Mouse (Mus musculus): ENCODE measurements around the gene Marveld2. TPM values are rescaled to one million over a fixed set of nuclear protein-coding genes. Genes with fewer than 3 reads are reported as not detected.

Marveld2 gene
- 0.07 TPM for polyA plus RNA-seq (2012; fragmentation: generic; extraction: Trizol)

DNA sequence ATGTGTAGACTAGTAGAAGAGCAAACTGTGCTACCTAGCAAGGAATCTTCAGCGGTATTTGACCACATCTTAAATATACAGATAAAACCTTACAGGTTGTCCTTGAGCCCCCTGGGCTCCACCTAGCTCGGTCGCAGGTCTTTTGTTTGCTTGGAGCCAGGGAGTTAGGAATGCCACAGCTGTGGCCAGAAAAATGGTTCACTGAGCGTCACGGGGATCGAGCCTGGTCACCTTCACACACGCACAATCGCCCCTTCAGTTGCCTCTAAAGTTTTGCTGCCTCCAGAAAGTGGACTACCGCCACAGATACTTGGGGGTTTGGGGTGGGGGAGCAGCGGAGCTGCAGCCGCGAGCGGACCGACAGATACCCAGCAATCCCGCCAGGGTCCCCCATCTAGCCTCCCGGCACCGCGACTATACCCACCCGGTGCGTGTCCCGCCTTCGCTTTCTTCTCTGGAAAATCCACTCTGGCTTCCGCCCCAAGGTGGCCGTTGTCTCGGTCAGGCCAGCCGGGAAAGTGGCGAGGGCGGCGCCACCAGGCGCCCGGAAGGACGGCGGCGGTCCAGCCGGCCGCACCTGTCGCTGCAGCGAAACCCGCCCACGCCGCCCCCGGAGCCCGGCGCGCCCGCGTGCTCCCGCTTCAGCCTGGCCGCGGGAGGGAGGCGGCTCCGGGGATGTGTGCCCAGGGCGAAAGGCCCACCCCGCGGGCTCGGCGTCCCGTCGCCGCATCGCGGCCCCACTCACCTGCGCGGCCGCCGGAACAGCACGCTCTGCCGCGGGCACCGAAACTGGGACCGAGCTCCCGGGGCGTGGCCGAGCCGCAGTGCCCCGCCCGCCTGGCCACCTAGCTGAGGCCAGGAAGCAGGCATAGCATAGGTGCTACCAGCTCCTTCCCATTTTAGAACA is at the start of gene Marveld2:
TSS of gene Marveld2 (minus strand) at position 791 of the 907 bp plus-strand sequence.
- TF ChIP-seq REST (IDR thresholded peaks at IDR 0.05; ENCODE audit: insufficient read depth, insufficient read length) (no peak), POLR2AphosphoS2 (IDR thresholded peaks at IDR 0.05; ENCODE audit: insufficient read length, low read depth) (no peak), MYOG (IDR thresholded peaks at IDR 0.05; ENCODE audit: control insufficient read depth in 1 of 3, insufficient read depth in 1 of 3, insufficient read length in 2 of 3, low read depth in 2 of 3) (no peak), MAX (IDR thresholded peaks at IDR 0.05; ENCODE audit: low read depth) (no peak), CEBPB (IDR thresholded peaks at IDR 0.05; ENCODE audit: insufficient read depth, poor library complexity, severe bottlenecking) (no peak), TCF3 (IDR thresholded peaks at IDR 0.05; ENCODE audit: insufficient read length, low read depth) (no peak), USF1 (IDR thresholded peaks at IDR 0.05; ENCODE audit: low read depth) (no peak), POLR2A (IDR thresholded peaks at IDR 0.05; ENCODE audit: insufficient read length, low read depth) (no peak), SRF (IDR thresholded peaks at IDR 0.05; ENCODE audit: control insufficient read depth, insufficient read length, low read depth) (no peak), MYOD1 (IDR thresholded peaks at IDR 0.05; ENCODE audit: control insufficient read depth in 1 of 3, insufficient read length in 2 of 3, low read depth in 2 of 3) (no peak), E2F4 (IDR thresholded peaks at IDR 0.05; ENCODE audit: insufficient read depth) (no peak), TCF12 (IDR thresholded peaks at IDR 0.05; ENCODE audit: insufficient read depth, poor library complexity, severe bottlenecking) (no peak)
- Histone ChIP-seq H3K4me3 (no peak within 1 kb of the TSS), H3K4me2 (ENCODE audit: low read depth) (no peak within 1 kb of the TSS), H3K79me2 (ENCODE audit: control insufficient read depth, insufficient read depth) (no peaks in the 10 kb centered on the region), H3K27me3 (ENCODE audit: control insufficient read depth, insufficient read depth, insufficient read length) (no peaks in the 10 kb centered on the region), H3K36me3 (ENCODE audit: control insufficient read depth, insufficient read depth) (peaks cover 25% of the 10 kb centered on the region), H3ac (ENCODE audit: control insufficient read depth, insufficient read length) (no peak within 1 kb of the TSS)

- Histone ChIP-seq H3K4me3 (no peak overlapping the region), H3K79me2 (ENCODE audit: control insufficient read depth, insufficient read depth) (peaks cover 39% of the 10 kb centered on the region), H3ac (ENCODE audit: control insufficient read depth, insufficient read length) (no peak overlapping the region), H3K4me2 (ENCODE audit: low read depth) (no peak overlapping the region), H3K27me3 (ENCODE audit: control insufficient read depth, insufficient read depth, insufficient read length) (no peaks in the 10 kb centered on the region), H3K36me3 (ENCODE audit: control insufficient read depth, insufficient read depth) (peaks cover 17% of the 10 kb centered on the region)
- TF ChIP-seq USF1 (IDR thresholded peaks at IDR 0.05; ENCODE audit: low read depth) (no peak), TCF12 (IDR thresholded peaks at IDR 0.05; ENCODE audit: insufficient read depth, poor library complexity, severe bottlenecking) (no peak), CEBPB (IDR thresholded peaks at IDR 0.05; ENCODE audit: insufficient read depth, poor library complexity, severe bottlenecking) (no peak), TCF3 (IDR thresholded peaks at IDR 0.05; ENCODE audit: insufficient read length, low read depth) (no peak), MYOD1 (IDR thresholded peaks at IDR 0.05; ENCODE audit: control insufficient read depth in 1 of 3, insufficient read length in 2 of 3, low read depth in 2 of 3) (no peak), E2F4 (IDR thresholded peaks at IDR 0.05; ENCODE audit: insufficient read depth) (no peak), POLR2A (IDR thresholded peaks at IDR 0.05; ENCODE audit: insufficient read length, low read depth) (no peak), MYOG (IDR thresholded peaks at IDR 0.05; ENCODE audit: control insufficient read depth in 1 of 3, insufficient read depth in 1 of 3, insufficient read length in 2 of 3, low read depth in 2 of 3) (no peak), SRF (IDR thresholded peaks at IDR 0.05; ENCODE audit: control insufficient read depth, insufficient read length, low read depth) (no peak), POLR2AphosphoS2 (IDR thresholded peaks at IDR 0.05; ENCODE audit: insufficient read length, low read depth) (no peak), MAX (IDR thresholded peaks at IDR 0.05; ENCODE audit: low read depth) (no peak), REST (IDR thresholded peaks at IDR 0.05; ENCODE audit: insufficient read depth, insufficient read length) (no peak)
Measured at GRCm38 (mm10) chr13:100659864-100660456, 43.2 kb upstream of the Marveld2 start.

DNA sequence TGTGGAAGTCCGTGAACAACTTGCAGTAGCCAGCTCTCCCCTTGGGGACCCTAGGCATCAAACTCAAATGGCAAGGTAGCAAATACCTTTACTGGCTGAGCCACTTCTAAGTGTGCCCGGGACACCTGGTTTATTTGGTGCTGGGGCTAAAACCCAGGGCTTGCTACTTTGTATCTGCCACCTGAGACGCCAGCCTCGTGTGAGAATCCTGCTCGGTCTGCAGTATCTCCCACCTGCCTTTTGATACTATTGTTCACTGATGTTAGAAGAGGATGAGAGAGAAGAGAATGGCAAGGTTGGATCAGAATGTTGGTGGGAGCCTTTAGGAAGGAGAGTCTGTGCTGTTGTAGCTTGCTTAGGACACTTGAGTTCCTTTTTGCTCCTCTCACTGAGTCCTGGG is 41.3 kb upstream of the Marveld2 start:
- Histone ChIP-seq H3K36me3 (ENCODE audit: control insufficient read depth, insufficient read depth) (peaks cover 12% of the 10 kb centered on the region), H3ac (ENCODE audit: control insufficient read depth, insufficient read length) (no peak overlapping the region), H3K4me3 (no peak overlapping the region), H3K27me3 (ENCODE audit: control insufficient read depth, insufficient read depth, insufficient read length) (no peaks in the 10 kb centered on the region), H3K79me2 (ENCODE audit: control insufficient read depth, insufficient read depth) (peaks cover 53% of the 10 kb centered on the region), H3K4me2 (ENCODE audit: low read depth) (no peak overlapping the region)
- TF ChIP-seq SRF (IDR thresholded peaks at IDR 0.05; ENCODE audit: control insufficient read depth, insufficient read length, low read depth) (no peak), E2F4 (IDR thresholded peaks at IDR 0.05; ENCODE audit: insufficient read depth) (no peak), TCF12 (IDR thresholded peaks at IDR 0.05; ENCODE audit: insufficient read depth, poor library complexity, severe bottlenecking) (no peak), USF1 (IDR thresholded peaks at IDR 0.05; ENCODE audit: low read depth) (no peak), REST (IDR thresholded peaks at IDR 0.05; ENCODE audit: insufficient read depth, insufficient read length) (no peak), TCF3 (IDR thresholded peaks at IDR 0.05; ENCODE audit: insufficient read length, low read depth) (no peak), CEBPB (IDR thresholded peaks at IDR 0.05; ENCODE audit: insufficient read depth, poor library complexity, severe bottlenecking) (no peak), MAX (IDR thresholded peaks at IDR 0.05; ENCODE audit: low read depth) (no peak), POLR2A (IDR thresholded peaks at IDR 0.05; ENCODE audit: insufficient read length, low read depth) (no peak), MYOD1 (IDR thresholded peaks at IDR 0.05; ENCODE audit: control insufficient read depth in 1 of 3, insufficient read length in 2 of 3, low read depth in 2 of 3) (no peak), MYOG (IDR thresholded peaks at IDR 0.05; ENCODE audit: control insufficient read depth in 1 of 3, insufficient read depth in 1 of 3, insufficient read length in 2 of 3, low read depth in 2 of 3) (no peak), POLR2AphosphoS2 (IDR thresholded peaks at IDR 0.05; ENCODE audit: insufficient read length, low read depth) (no peak)

- peak within 1 kb of the TSS; percentile 94 for H3K4me2 ChIP-seq (ENCODE audit: low read depth)
- TF ChIP-seq E2F4 (IDR thresholded peaks at IDR 0.05; ENCODE audit: insufficient read depth) (no peak), USF1 (IDR thresholded peaks at IDR 0.05; ENCODE audit: low read depth) (no peak), POLR2A (IDR thresholded peaks at IDR 0.05; ENCODE audit: insufficient read length, low read depth) (peak; percentile 73), POLR2AphosphoS2 (IDR thresholded peaks at IDR 0.05; ENCODE audit: insufficient read length, low read depth) (peak; percentile 40)
- H3K4me3 ChIP-seq = peak within 1 kb of the TSS; percentile 81
- H3K79me2 ChIP-seq (ENCODE audit: control insufficient read depth, insufficient read depth) = peaks cover 54% of the 10 kb centered on the region
- peaks cover 4% of the 10 kb centered on the region for H3K36me3 ChIP-seq (ENCODE audit: control insufficient read depth, insufficient read depth)
- no peaks in the 10 kb centered on the region for H3K27me3 ChIP-seq (ENCODE audit: control insufficient read depth, insufficient read depth, insufficient read length)
- H3ac ChIP-seq (ENCODE audit: control insufficient read depth, insufficient read length) = peak within 1 kb of the TSS; percentile 48
Measured at GRCm38 (mm10) chr13:100651439-100652186, 34.8 kb upstream of the Marveld2 start, which contains the start of gene Taf9. Taf9 (plus strand) TSS chr13:100651579.

Data from myocyte (in vitro differentiated cells).